Mouse (Mus musculus): ENCODE results near the gene Svop. TPM values are rescaled to one million over a fixed set of nuclear protein-coding genes. Genes with fewer than 3 reads are reported as not detected.

Svop gene
- polyA plus RNA-seq, 1 experiment = 122 TPM

DNA sequence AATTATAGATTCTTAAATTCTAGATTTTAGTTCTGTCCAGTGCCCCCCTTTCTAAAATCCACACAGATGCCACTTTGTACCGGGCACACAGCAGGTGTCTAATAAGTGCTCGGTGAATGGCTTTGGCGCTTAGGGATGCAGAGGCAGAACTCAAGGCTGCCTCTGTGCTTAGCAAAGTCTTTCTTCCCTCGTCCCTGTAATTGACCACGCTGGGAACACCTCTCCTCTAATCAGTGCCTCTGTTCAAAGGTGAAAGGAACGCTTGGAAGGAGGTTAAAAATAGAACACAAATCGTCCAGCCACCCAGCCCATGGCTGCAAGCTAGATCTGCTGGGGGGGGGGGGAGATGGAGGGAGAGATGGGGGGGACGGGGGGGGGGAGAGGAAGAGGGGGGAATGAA lies 50.9 kb downstream of the Svop start:
- TF ChIP-seq POLR2A (IDR thresholded peaks at IDR 0.05; ENCODE audit: extremely low read depth, insufficient read depth, low read length) (no peak), CTCF (IDR thresholded peaks at IDR 0.05; ENCODE audit: extremely low read depth, insufficient read depth, low read length) (no peak)
- Histone ChIP-seq H3K4me3 (ENCODE audit: insufficient read depth, low read length) (no peak overlapping the region), H3K4me1 (ENCODE audit: control insufficient read depth, insufficient read depth, low read length) (no peaks in the 10 kb centered on the region), H3K27ac (ENCODE audit: insufficient read depth, low read length) (no peak overlapping the region)

DNA sequence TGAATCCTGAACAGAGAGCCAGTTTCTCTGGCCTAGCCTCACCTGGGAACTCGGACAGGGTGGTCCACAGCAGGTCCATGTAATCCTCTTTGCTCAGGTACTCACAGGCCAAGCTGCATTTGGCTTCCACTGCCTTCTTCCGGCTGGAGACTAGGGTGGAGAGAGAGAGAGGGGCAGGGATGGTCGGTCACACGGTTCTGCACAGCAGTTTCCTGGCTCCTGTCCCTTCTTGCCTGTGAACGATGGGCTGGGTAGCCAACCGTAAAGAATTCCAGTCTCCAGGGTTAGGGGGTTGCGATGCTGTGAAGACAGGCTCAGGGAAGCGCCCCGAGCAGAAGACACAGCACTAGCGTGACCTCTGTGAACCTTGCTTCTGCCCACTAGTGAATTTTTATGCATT lies 56.3 kb downstream of the Svop start:
- Histone ChIP-seq H3K4me1 (ENCODE audit: control insufficient read depth, insufficient read depth, low read length) (no peaks in the 10 kb centered on the region), H3K27ac (ENCODE audit: insufficient read depth, low read length) (no peak overlapping the region), H3K4me3 (ENCODE audit: insufficient read depth, low read length) (no peak overlapping the region)
- no peak for TF ChIP-seq CTCF (IDR thresholded peaks at IDR 0.05; ENCODE audit: extremely low read depth, insufficient read depth, low read length)
- TF ChIP-seq POLR2A (IDR thresholded peaks at IDR 0.05; ENCODE audit: extremely low read depth, insufficient read depth, low read length) = no peak

DNA sequence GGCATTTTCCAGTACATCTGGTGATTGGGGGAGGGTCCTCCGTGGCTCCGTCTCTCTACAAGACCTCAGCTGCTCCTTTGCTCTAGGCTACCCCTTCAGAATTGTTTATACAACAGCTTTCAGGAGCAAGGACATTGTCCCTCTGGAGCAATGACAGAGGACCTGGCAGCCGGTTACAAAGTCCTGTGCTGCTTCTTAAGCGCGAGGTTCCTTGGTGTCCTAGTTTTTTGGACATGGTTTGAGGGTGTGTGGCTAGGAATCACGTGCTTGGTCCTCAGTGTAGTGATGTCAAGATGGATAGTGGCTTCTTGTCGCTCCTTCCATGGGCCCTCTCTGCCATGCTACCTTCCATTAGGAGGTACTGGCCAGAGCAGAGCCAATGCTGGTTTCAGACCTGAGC lies 57.0 kb downstream of the Svop start:
- TF ChIP-seq POLR2A (IDR thresholded peaks at IDR 0.05; ENCODE audit: extremely low read depth, insufficient read depth, low read length) = no peak
- no peak for TF ChIP-seq CTCF (IDR thresholded peaks at IDR 0.05; ENCODE audit: extremely low read depth, insufficient read depth, low read length)
- no peak overlapping the region for H3K27ac ChIP-seq (ENCODE audit: insufficient read depth, low read length)

DNA sequence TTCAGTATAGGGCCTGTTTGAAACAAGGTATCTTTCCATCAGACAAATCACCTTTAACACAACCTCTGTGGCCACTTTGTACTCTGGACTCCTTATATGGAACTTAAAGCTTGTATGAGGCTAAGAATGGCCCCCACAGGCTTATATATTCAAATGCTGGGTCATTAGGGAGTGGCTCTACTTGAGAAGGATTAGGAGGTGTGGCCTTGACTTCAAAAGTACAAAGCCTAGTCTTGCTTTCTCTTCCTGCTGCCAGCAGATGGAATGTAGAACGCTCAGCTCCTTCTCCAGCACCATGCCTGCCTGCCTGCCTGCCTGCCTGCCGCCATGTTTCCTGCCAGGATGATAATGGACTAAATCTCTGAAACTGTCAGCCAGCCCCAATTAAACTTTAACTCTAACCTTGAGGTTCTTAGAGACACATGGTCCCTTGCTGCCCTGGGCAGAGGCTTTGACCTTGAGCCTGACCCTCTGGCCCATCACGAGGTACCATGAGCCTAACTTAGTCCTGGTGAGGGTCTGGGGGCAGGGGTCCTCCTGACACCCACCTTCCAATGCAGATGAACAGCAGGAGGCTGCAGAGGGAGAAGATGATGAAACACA lies 59.1 kb downstream of the Svop start:
- H3K4me3 ChIP-seq (ENCODE audit: insufficient read depth, low read length) = no peak overlapping the region
- no peaks in the 10 kb centered on the region for H3K4me1 ChIP-seq (ENCODE audit: control insufficient read depth, insufficient read depth, low read length)
- TF ChIP-seq CTCF (IDR thresholded peaks at IDR 0.05; ENCODE audit: extremely low read depth, insufficient read depth, low read length) (no peak), POLR2A (IDR thresholded peaks at IDR 0.05; ENCODE audit: extremely low read depth, insufficient read depth, low read length) (no peak)
- no peak overlapping the region for H3K27ac ChIP-seq (ENCODE audit: insufficient read depth, low read length)

More for the DNA sequence above, 57.0 kb downstream of the Svop start:
- Histone ChIP-seq H3K4me3 (ENCODE audit: insufficient read depth, low read length) (no peak overlapping the region), H3K4me1 (ENCODE audit: control insufficient read depth, insufficient read depth, low read length) (no peaks in the 10 kb centered on the region)

DNA sequence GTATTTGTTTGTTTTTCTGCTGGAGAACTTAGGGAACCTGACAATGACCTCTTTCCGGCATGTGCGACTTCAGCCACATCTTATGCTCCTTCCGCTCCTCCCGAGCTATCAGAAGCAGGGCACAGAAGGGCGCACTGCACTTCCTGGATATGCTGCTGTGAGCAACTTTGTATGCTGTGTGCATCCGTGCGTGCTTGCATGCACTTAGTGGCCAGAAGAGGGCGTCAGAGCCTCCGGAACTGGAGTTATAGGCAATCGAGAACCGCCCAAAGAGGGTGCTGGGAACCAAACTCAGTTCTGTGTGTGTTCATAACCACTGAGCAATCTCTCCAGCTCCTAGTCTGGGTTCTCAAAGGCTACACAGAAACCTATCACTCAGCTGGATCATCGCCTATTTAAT lies 60.7 kb downstream of the Svop start:
- TF ChIP-seq POLR2A (IDR thresholded peaks at IDR 0.05; ENCODE audit: extremely low read depth, insufficient read depth, low read length) (no peak), CTCF (IDR thresholded peaks at IDR 0.05; ENCODE audit: extremely low read depth, insufficient read depth, low read length) (no peak)

DNA sequence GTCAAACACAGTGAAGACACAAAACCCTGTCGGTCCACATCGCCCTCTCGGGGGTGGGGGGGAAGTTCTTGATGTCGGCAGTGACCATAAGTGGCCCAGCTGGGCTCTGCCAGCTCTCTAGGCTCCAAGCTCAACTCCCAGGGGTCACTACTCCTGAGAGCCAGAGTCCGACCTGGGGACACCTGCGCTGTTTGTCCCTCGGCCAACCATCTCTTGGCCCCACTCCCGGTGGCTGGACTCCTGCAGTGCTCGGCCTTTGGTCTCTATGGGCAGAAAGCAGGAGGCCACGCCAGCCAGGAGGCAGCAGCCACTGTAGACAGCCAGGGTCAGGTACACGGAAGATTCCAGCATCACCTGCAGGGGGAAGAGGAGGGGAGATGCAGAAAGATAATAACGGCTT lies 63.3 kb downstream of the Svop start:
- Histone ChIP-seq H3K4me3 (ENCODE audit: insufficient read depth, low read length) (no peak overlapping the region), H3K27ac (ENCODE audit: insufficient read depth, low read length) (no peak overlapping the region), H3K4me1 (ENCODE audit: control insufficient read depth, insufficient read depth, low read length) (0 out of 2 replicates have a peak, but pooled peaks cover 1% of the 10 kb centered on the region)
- TF ChIP-seq POLR2A (IDR thresholded peaks at IDR 0.05; ENCODE audit: extremely low read depth, insufficient read depth, low read length) (no peak), CTCF (IDR thresholded peaks at IDR 0.05; ENCODE audit: extremely low read depth, insufficient read depth, low read length) (no peak)

More for the DNA sequence above, 60.7 kb downstream of the Svop start:
- H3K4me1 ChIP-seq (ENCODE audit: control insufficient read depth, insufficient read depth, low read length) = no peaks in the 10 kb centered on the region
- H3K4me3 ChIP-seq (ENCODE audit: insufficient read depth, low read length) = no peak overlapping the region
- no peak overlapping the region for H3K27ac ChIP-seq (ENCODE audit: insufficient read depth, low read length)

DNA sequence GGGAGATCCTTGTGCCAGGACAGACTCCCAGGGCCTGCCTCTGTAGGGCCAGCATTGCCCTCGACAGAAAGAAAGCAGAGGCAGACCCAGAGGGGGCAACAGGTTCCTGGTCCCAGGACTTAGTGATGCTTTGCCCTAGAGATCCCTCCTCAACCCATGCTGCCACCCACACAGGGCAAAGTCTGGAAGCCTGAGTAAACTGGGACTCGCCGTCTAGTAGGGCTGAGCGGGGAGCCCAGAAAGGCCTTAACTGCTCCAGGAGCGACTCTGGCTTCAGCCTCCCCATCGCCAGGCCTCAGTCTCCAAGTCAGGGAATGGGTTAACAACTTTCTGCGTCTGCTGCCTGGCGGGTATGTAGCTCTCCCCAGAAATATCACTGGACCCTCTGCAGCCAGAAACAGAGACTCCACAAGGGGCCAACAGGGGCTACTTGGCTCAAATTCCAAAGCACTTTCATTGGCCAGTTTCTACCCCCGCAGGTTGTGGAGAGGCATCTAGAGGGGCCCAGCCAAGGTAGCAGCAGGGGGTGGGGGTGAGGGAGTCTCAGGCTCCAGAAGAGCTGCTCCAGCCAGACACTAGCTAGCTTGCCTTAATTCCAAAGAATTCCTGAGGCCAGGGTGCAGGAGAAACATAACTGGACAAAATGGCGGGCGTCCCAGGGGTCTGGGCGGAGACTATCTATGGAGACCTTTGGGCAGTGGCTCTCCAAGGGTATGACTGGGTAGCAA lies 64.0 kb downstream of the Svop start:
- TF ChIP-seq CTCF (IDR thresholded peaks at IDR 0.05; ENCODE audit: extremely low read depth, insufficient read depth, low read length) = no peak
- Histone ChIP-seq H3K4me1 (ENCODE audit: control insufficient read depth, insufficient read depth, low read length) (0 out of 2 replicates have a peak, but pooled peaks cover 1% of the 10 kb centered on the region), H3K27ac (ENCODE audit: insufficient read depth, low read length) (no peak overlapping the region), H3K4me3 (ENCODE audit: insufficient read depth, low read length) (no peak overlapping the region)

DNA sequence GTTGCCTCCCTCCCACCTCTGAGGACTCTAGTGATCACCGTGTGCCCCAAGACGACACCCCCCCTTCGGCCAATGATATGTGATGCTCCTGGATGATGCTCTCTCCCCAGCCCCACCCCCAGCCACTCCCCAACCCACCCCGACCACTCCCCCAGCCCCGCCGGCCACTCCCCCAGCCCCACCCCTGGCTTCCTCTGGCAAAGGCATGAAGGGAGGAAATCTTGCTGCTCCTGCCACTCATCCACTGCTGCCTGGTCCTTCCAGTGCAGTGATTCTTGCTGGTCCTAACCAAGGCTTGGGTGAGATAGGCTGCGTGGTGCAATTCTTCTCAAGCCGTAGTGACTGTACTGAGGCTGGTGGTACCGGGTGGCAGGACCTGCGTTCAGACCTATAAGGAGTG lies 66.5 kb downstream of the Svop start:
- no peak overlapping the region for H3K4me3 ChIP-seq (ENCODE audit: insufficient read depth, low read length)
- H3K4me1 ChIP-seq (ENCODE audit: control insufficient read depth, insufficient read depth, low read length) = 0 out of 2 replicates have a peak, but pooled peaks cover 1% of the 10 kb centered on the region
- TF ChIP-seq POLR2A (IDR thresholded peaks at IDR 0.05; ENCODE audit: extremely low read depth, insufficient read depth, low read length) (no peak), CTCF (IDR thresholded peaks at IDR 0.05; ENCODE audit: extremely low read depth, insufficient read depth, low read length) (no peak)
- H3K27ac ChIP-seq (ENCODE audit: insufficient read depth, low read length) = no peak overlapping the region

DNA sequence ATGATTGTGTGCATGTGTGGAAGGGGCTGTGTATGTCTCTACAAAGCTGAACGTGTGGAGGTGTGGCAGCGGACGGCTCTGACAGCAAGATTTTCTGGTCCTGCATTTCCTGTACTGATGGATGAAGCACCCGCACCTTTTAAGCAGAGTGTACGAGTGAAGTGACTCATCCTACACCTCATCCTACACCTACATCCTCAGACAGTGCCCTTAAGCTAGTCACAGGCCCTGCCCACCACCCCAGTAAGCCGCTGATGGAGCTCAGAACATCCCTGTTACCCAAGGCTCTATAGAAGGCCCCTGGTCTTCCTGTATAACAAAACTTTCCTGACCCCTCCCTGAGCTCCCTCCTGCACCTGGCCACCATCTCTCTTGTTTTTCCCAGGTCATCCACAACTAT lies 67.0 kb downstream of the Svop start:
- TF ChIP-seq CTCF (IDR thresholded peaks at IDR 0.05; ENCODE audit: extremely low read depth, insufficient read depth, low read length) (no peak), POLR2A (IDR thresholded peaks at IDR 0.05; ENCODE audit: extremely low read depth, insufficient read depth, low read length) (no peak; the same call in 1 of the 2 replicates)
- Histone ChIP-seq H3K4me3 (ENCODE audit: insufficient read depth, low read length) (no peak overlapping the region), H3K27ac (ENCODE audit: insufficient read depth, low read length) (no peak overlapping the region), H3K4me1 (ENCODE audit: control insufficient read depth, insufficient read depth, low read length) (0 out of 2 replicates have a peak, but pooled peaks cover 1% of the 10 kb centered on the region)

DNA sequence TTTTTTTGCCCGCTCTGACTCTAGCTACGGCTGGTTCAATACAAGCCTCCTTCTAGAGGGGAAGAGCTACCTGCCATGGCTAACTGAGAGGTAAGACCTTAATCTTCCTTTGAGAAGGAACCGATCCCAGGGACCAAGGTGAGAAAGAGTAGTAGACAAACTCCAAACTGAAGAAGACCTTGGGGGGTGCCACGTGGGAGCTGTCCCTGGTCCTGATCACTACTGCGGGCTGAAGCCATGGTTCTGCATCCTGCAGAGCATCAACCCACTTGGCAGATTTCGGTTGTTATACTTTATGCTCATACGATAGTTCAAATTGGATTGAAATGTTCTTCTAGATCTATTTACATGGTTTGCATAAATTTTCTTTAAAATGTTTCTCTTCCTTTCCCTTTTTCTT lies 76.2 kb downstream of the Svop start:
- TF ChIP-seq CTCF (IDR thresholded peaks at IDR 0.05; ENCODE audit: extremely low read depth, insufficient read depth, low read length) (no peak), POLR2A (IDR thresholded peaks at IDR 0.05; ENCODE audit: extremely low read depth, insufficient read depth, low read length) (no peak)
- Histone ChIP-seq H3K4me1 (ENCODE audit: control insufficient read depth, insufficient read depth, low read length) (no peaks in the 10 kb centered on the region), H3K4me3 (ENCODE audit: insufficient read depth, low read length) (no peak overlapping the region), H3K27ac (ENCODE audit: insufficient read depth, low read length) (no peak overlapping the region)

All from cortical plate, adult 2 months (tissue).